Comparison of ENCODE assay signal across 8 mouse cellular contexts in genomic region chr5:147399843-147400504, GRCm38 (mm10). TPM values are rescaled to one million over a fixed set of nuclear protein-coding genes. Genes with fewer than 3 reads are reported as not detected.
A peak's percentile ranks its signal among the peaks of the same experiment; 100 is the strongest.
DNase-seq lines count a peak whose midpoint lies in the region; ATAC-seq and TF ChIP-seq lines count a peak whose summit lies in the region.

Flt3 (minus strand) TSS chr5:147400489.

- peaks cover 11% of the 10 kb centered on the region for H3K4me1 ChIP-seq in embryonic facial prominence, embryonic 15.5 days
- H3K4me1 ChIP-seq in hindbrain, postnatal 0 days (ENCODE audit: insufficient read depth, low read length), result 0 out of 2 replicates have a peak, but pooled peaks cover 4% of the 10 kb centered on the region
- H3K4me1 ChIP-seq in liver, embryonic 13.5 days (replicated peaks), result peaks cover 7% of the 10 kb centered on the region; the same call in 1 of the 2 replicates
- 0 out of 2 replicates have a peak, but pooled peaks cover 6% of the 10 kb centered on the region for H3K4me1 ChIP-seq in neural tube, embryonic 11.5 days (ENCODE audit: control insufficient read depth, insufficient read depth, low read length)

- no peaks in the 10 kb centered on the region for H3K9me3 ChIP-seq in embryonic facial prominence, embryonic 15.5 days (replicated peaks)
- H3K9me3 ChIP-seq in hindbrain, postnatal 0 days (ENCODE audit: low read length), result no peaks in the 10 kb centered on the region
- no peaks in the 10 kb centered on the region; the same call in 1 of the 2 replicates for H3K9me3 ChIP-seq in liver, embryonic 13.5 days (replicated peaks)
- no peaks in the 10 kb centered on the region for H3K9me3 ChIP-seq in neural tube, embryonic 11.5 days (ENCODE audit: control insufficient read depth, low read length)

- peak; percentile 43; the same call in 1 of the 2 replicates for ATAC-seq in embryonic facial prominence, embryonic 15.5 days (ENCODE audit: insufficient number of reproducible peaks, low FRiP score, low TSS enrichment, low read depth)
- peak; percentile 83 for ATAC-seq in hindbrain, postnatal 0 days
- ATAC-seq in liver, embryonic 13.5 days (ENCODE audit: low read depth), result peak; percentile 60
- no peak; the same call in 1 of the 2 replicates for ATAC-seq in neural tube, embryonic 11.5 days (ENCODE audit: insufficient read depth, low FRiP score, low TSS enrichment)

- TF ChIP-seq CTCF in hindbrain, postnatal 0 days (IDR thresholded peaks at IDR 0.05; ENCODE audit: low read depth), result no peak

- under 1% methylated on average over 56 of the region's 56 CpGs for WGBS in embryonic facial prominence, embryonic 15.5 days
- WGBS in hindbrain, postnatal 0 days, result under 1% methylated on average over 54 of the region's 56 CpGs
- WGBS in liver, embryonic 13.5 days (ENCODE audit: insufficient replicate concordance), result 2% methylated on average over 56 of the region's 56 CpGs
- under 1% methylated on average over 55 of the region's 56 CpGs for WGBS in neural tube, embryonic 11.5 days

- peaks cover 52% of the 10 kb centered on the region for H3K27me3 ChIP-seq in embryonic facial prominence, embryonic 15.5 days
- H3K27me3 ChIP-seq in hindbrain, postnatal 0 days (ENCODE audit: insufficient read depth, low read length), result peaks cover 13% of the 10 kb centered on the region; the same call in 1 of the 2 replicates
- peaks cover 51% of the 10 kb centered on the region for H3K27me3 ChIP-seq in liver, embryonic 13.5 days
- peaks cover 30% of the 10 kb centered on the region for H3K27me3 ChIP-seq in neural tube, embryonic 11.5 days (ENCODE audit: control insufficient read depth, insufficient read depth, low read length)

- peak; percentile 87 for DNase-seq in heart, adult 11 months
- DNase-seq in heart, adult 8-10 months (ENCODE audit: low spot score), result no peak
- peak; percentile 9 for DNase-seq in adrenal gland, postnatal 25 days
- DNase-seq in hindbrain, postnatal 0 days (ENCODE audit: low spot score), result peak; percentile 46
- DNase-seq in liver, embryonic 13.5 days, result peak; percentile 14
- DNase-seq in neural tube, embryonic 11.5 days (ENCODE audit: low spot score), result peak; percentile 62
- DNase-seq in urinary bladder, postnatal 36 days (ENCODE audit: low spot score in 2 of 2), result no peak

- no peaks in the 10 kb centered on the region for H3K36me3 ChIP-seq in embryonic facial prominence, embryonic 15.5 days
- H3K36me3 ChIP-seq in hindbrain, postnatal 0 days (ENCODE audit: insufficient read depth, low read length), result no peaks in the 10 kb centered on the region
- no peaks in the 10 kb centered on the region for H3K36me3 ChIP-seq in liver, embryonic 13.5 days
- H3K36me3 ChIP-seq in neural tube, embryonic 11.5 days (ENCODE audit: control insufficient read depth, insufficient read depth, low read length), result no peaks in the 10 kb centered on the region

- H3K4me2 ChIP-seq in embryonic facial prominence, embryonic 15.5 days (replicated peaks), result peak within 1 kb of the TSS; percentile 66
- H3K4me2 ChIP-seq in hindbrain, postnatal 0 days (ENCODE audit: low read depth, low read length), result peak within 1 kb of the TSS; percentile 84
- H3K4me2 ChIP-seq in liver, embryonic 13.5 days, result peak within 1 kb of the TSS; percentile 51
- peak within 1 kb of the TSS; percentile 73 for H3K4me2 ChIP-seq in neural tube, embryonic 11.5 days (ENCODE audit: low read depth)

- peak within 1 kb of the TSS; percentile 38 for H3K4me3 ChIP-seq in embryonic facial prominence, embryonic 15.5 days (replicated peaks)
- peak within 1 kb of the TSS; percentile 57 for H3K4me3 ChIP-seq in hindbrain, postnatal 0 days (ENCODE audit: low read length)
- peak within 1 kb of the TSS; percentile 40 for H3K4me3 ChIP-seq in liver, embryonic 13.5 days (replicated peaks)
- peak within 1 kb of the TSS; percentile 39 for H3K4me3 ChIP-seq in neural tube, embryonic 11.5 days (ENCODE audit: low read depth, low read length)

- no peak within 1 kb of the TSS for H3K27ac ChIP-seq in embryonic facial prominence, embryonic 15.5 days (replicated peaks)
- peak within 1 kb of the TSS; percentile 54 for H3K27ac ChIP-seq in hindbrain, postnatal 0 days
- no peak within 1 kb of the TSS for H3K27ac ChIP-seq in liver, embryonic 13.5 days
- no peak within 1 kb of the TSS for H3K27ac ChIP-seq in neural tube, embryonic 11.5 days (ENCODE audit: low read depth, low read length)

- no peak within 1 kb of the TSS for H3K9ac ChIP-seq in embryonic facial prominence, embryonic 15.5 days
- peak within 1 kb of the TSS; percentile 58 for H3K9ac ChIP-seq in hindbrain, postnatal 0 days (replicated peaks; ENCODE audit: low read length)
- H3K9ac ChIP-seq in liver, embryonic 13.5 days, result no peak within 1 kb of the TSS
- peak within 1 kb of the TSS; percentile 39 for H3K9ac ChIP-seq in neural tube, embryonic 11.5 days (ENCODE audit: low read length)

RNA-seq across cellular contexts. Expression of gene Flt3, which starts in this region (rescaled TPM):
- total RNA-seq in heart, adult 8-10 months (2022), result under 1 TPM in 1 of 4 experiments, not detected in 3; 0.17 TPM
- total RNA-seq in adrenal gland, postnatal 25 days (2021), result 0.33 TPM in 1 of 2 replicates, not detected in the other
- polyA plus RNA-seq in embryonic facial prominence, embryonic 15.5 days (2015; fragmentation: Nextera tagmentation; extraction: Ambion mirVana), result 0.12 and 0.17 TPM in 2 replicates
- total RNA-seq in hindbrain, postnatal 0 days (2014; rRNA removed), result 2.4 and 2.5 TPM in 2 replicates
- polyA plus RNA-seq in hindbrain, postnatal 0 days (2015; fragmentation: Nextera tagmentation; extraction: Ambion mirVana), result 2.5 and 2.8 TPM in 2 replicates
- 1.6 and 1.8 TPM in 2 replicates for polyA plus RNA-seq in liver, embryonic 13.5 days (2015; fragmentation: Nextera tagmentation; extraction: Ambion mirVana)
- polyA plus RNA-seq in neural tube, embryonic 11.5 days (2014; fragmentation: Nextera tagmentation; extraction: Ambion mirVana), result 0.21 TPM in 1 of 2 replicates, not detected in the other

Comparison
In these comparisons a context has a peak if more than half of its experiments do, and no peak if none do; other contexts are left out.
1. DNase-seq: peak in heart, adult 11 months (single experiment), hindbrain, postnatal 0 days (single experiment) and liver, embryonic 13.5 days (single experiment); none in heart, adult 8-10 months (single experiment) and urinary bladder, postnatal 36 days (0 of 2).
2. Peak in DNase-seq in adrenal gland, postnatal 25 days; RNA of the gene not detected or under 1 TPM.
3. Peak in ATAC-seq, H3K4me3 ChIP-seq and H3K4me2 ChIP-seq in embryonic facial prominence, embryonic 15.5 days; RNA of the gene not detected or under 1 TPM.
4. Peak in DNase-seq, H3K4me3 ChIP-seq, H3K9ac ChIP-seq and H3K4me2 ChIP-seq in neural tube, embryonic 11.5 days; RNA of the gene not detected or under 1 TPM.
5. Peak in every context shown above with its lines, with median percentiles within 50 percentile points of each other: H3K4me2 ChIP-seq and H3K4me3 ChIP-seq.